Mouse (Mus musculus): ENCODE results near the gene Dctpp1. TPM values are rescaled to one million over a fixed set of nuclear protein-coding genes. Genes with fewer than 3 reads are reported as not detected.
A peak's percentile ranks its signal among the peaks of the same experiment; 100 is the strongest.

Gene Dctpp1
- polyA plus RNA-seq, 1 experiment = 62.1 TPM

DNA sequence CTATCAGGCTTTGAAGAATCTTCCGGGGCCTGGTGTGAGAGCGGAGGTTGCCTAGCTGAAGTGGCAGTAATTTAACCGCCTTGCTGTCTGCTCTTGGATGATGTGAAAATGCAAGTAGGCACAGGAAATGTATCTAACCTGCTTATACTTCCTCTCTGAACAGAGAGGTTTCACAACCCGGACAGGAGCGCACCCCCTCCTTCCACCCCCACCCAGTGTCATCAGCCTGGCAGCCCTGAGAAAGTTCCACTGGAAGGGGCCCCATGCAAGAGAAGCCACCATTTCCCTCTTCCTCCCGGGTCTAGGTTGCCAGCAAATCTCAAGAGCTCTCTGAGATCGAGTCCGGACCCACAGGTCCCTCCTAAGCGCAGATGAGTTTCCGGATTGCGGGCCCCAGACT lies 35.6 kb upstream of the Dctpp1 start, which contains the start of gene Itgal:
TSS of gene Itgal (plus strand) at position 163 of the 400 bp plus-strand sequence.
- Histone ChIP-seq H3K4me3 (ENCODE audit: low read depth, low read length) (peak within 1 kb of the TSS; percentile 57), H3K4me1 (ENCODE audit: control insufficient read depth, insufficient read depth, insufficient read length, low read length) (no peaks in the 10 kb centered on the region), H3K27ac (ENCODE audit: insufficient read depth, low read depth, low read length) (peak within 1 kb of the TSS; percentile 35; the same call in 1 of the 2 replicates), H3K27me3 (ENCODE audit: control insufficient read depth, insufficient read depth, low read length) (no peaks in the 10 kb centered on the region), H3K36me3 (ENCODE audit: control insufficient read depth, insufficient read depth, low read length) (no peaks in the 10 kb centered on the region)
- 79% methylated on average over 11 of the region's 11 CpGs for WGBS
- TF ChIP-seq CTCF (IDR thresholded peaks at IDR 0.05; ENCODE audit: extremely low read depth, insufficient read length, insufficient replicate concordance, low read depth, low read length) (no peak), POLR2A (IDR thresholded peaks at IDR 0.05; ENCODE audit: low read depth, low read length) (no peak)

DNA sequence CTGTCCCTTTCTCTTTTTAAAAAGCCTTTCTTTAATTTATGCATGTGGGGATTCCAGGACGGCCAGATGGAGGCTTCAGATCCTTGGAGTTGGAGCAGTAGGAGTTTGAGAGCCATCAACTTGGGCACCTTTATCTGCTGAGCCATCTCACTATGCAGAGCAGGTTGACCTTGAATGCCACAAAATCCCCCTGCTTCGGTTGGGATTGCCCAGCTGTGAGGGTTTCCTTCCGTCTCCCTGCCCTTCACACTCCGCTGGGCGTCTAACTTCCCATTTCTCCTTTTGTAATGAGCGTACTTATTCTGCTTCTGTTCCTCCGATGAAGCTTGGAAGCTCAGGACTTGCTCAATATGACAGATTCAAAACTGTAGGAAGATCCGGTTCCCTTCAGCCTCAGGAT lies 29.6 kb upstream of the Dctpp1 start:
- TF ChIP-seq POLR2A (IDR thresholded peaks at IDR 0.05; ENCODE audit: low read depth, low read length) (no peak), CTCF (IDR thresholded peaks at IDR 0.05; ENCODE audit: extremely low read depth, insufficient read length, insufficient replicate concordance, low read depth, low read length) (no peak)
- WGBS = 74% methylated on average over 8 of the region's 8 CpGs

GRCm38 (mm10) chr7:127289306-127289705 lies 28.8 kb upstream of the Dctpp1 start:
- WGBS = 70% methylated on average over 2 of the region's 2 CpGs
- Histone ChIP-seq H3K27ac (ENCODE audit: insufficient read depth, low read depth, low read length) (no peak overlapping the region), H3K27me3 (ENCODE audit: control insufficient read depth, insufficient read depth, low read length) (no peaks in the 10 kb centered on the region), H3K36me3 (ENCODE audit: control insufficient read depth, insufficient read depth, low read length) (no peaks in the 10 kb centered on the region), H3K4me1 (ENCODE audit: control insufficient read depth, insufficient read depth, insufficient read length, low read length) (peaks cover 7% of the 10 kb centered on the region; the same call in 1 of the 2 replicates), H3K4me3 (ENCODE audit: low read depth, low read length) (no peak overlapping the region)
- no peak for TF ChIP-seq POLR2A (IDR thresholded peaks at IDR 0.05; ENCODE audit: low read depth, low read length)
- no peak for TF ChIP-seq CTCF (IDR thresholded peaks at IDR 0.05; ENCODE audit: extremely low read depth, insufficient read length, insufficient replicate concordance, low read depth, low read length)

More for the DNA sequence above, 29.6 kb upstream of the Dctpp1 start:
- no peak overlapping the region for H3K4me3 ChIP-seq (ENCODE audit: low read depth, low read length)
- peaks cover 7% of the 10 kb centered on the region; the same call in 1 of the 2 replicates for H3K4me1 ChIP-seq (ENCODE audit: control insufficient read depth, insufficient read depth, insufficient read length, low read length)
- H3K36me3 ChIP-seq (ENCODE audit: control insufficient read depth, insufficient read depth, low read length) = no peaks in the 10 kb centered on the region
- H3K27me3 ChIP-seq (ENCODE audit: control insufficient read depth, insufficient read depth, low read length) = no peaks in the 10 kb centered on the region
- H3K27ac ChIP-seq (ENCODE audit: insufficient read depth, low read depth, low read length) = no peak overlapping the region

GRCm38 (mm10) chr7:127287940-127288339 lies 27.4 kb upstream of the Dctpp1 start:
- no peaks in the 10 kb centered on the region for H3K36me3 ChIP-seq (ENCODE audit: control insufficient read depth, insufficient read depth, low read length)
- peaks cover 10% of the 10 kb centered on the region for H3K4me1 ChIP-seq (ENCODE audit: control insufficient read depth, insufficient read depth, insufficient read length, low read length)
- H3K4me3 ChIP-seq (ENCODE audit: low read depth, low read length) = no peak overlapping the region
- no peaks in the 10 kb centered on the region for H3K27me3 ChIP-seq (ENCODE audit: control insufficient read depth, insufficient read depth, low read length)
- WGBS = 77% methylated on average over 1 of the region's 1 CpGs
- TF ChIP-seq POLR2A (IDR thresholded peaks at IDR 0.05; ENCODE audit: low read depth, low read length) (no peak), CTCF (IDR thresholded peaks at IDR 0.05; ENCODE audit: extremely low read depth, insufficient read length, insufficient replicate concordance, low read depth, low read length) (no peak)
- H3K27ac ChIP-seq (ENCODE audit: insufficient read depth, low read depth, low read length) = peak overlapping the region; percentile 75

DNA sequence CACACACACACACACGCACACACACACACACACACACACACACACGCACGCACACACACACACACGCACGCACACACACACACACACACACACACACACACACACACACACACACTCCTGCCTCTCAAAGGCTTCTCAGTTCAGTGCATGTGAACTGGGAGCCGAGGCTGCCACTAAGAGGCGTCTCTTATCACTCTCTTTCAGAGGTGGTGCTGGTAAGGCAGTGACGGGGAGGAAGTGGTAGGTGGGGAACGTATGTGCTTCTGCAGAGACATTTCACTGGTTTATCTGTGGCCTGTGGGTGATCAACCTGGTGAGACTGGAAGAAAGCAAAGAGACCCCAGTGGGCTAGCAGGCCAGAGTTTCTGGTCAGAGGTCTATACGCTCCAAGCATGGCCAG lies 24.6 kb upstream of the Dctpp1 start:
- TF ChIP-seq CTCF (IDR thresholded peaks at IDR 0.05; ENCODE audit: extremely low read depth, insufficient read length, insufficient replicate concordance, low read depth, low read length) = no peak
- TF ChIP-seq POLR2A (IDR thresholded peaks at IDR 0.05; ENCODE audit: low read depth, low read length) = no peak
- Histone ChIP-seq H3K27me3 (ENCODE audit: control insufficient read depth, insufficient read depth, low read length) (no peaks in the 10 kb centered on the region), H3K36me3 (ENCODE audit: control insufficient read depth, insufficient read depth, low read length) (no peaks in the 10 kb centered on the region), H3K4me1 (ENCODE audit: control insufficient read depth, insufficient read depth, insufficient read length, low read length) (peaks cover 10% of the 10 kb centered on the region), H3K27ac (ENCODE audit: insufficient read depth, low read depth, low read length) (no peak overlapping the region), H3K4me3 (ENCODE audit: low read depth, low read length) (no peak overlapping the region)
- 73% methylated on average over 8 of the region's 10 CpGs for WGBS

DNA sequence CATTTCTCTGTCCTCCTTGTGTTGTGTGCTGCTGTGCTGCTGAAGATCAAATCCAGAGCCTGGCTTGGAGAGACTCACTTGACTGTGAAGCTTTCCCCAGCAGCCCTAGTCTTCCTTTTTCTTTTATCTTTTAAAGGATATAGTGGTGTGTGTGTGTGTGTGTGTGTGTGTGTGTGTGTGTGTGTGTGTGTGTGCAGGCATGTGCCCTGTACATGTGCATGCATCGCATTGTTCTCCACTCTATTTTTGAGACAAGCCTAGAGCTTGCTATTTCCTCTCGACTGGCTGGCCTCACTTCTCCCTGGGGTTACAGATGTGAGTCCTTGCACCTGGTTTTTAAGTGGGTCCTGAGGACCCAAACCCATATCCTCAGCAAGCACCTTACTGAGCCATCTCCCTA lies 21.7 kb upstream of the Dctpp1 start:
- peaks cover 19% of the 10 kb centered on the region for H3K4me1 ChIP-seq (ENCODE audit: control insufficient read depth, insufficient read depth, insufficient read length, low read length)
- H3K27me3 ChIP-seq (ENCODE audit: control insufficient read depth, insufficient read depth, low read length) = no peaks in the 10 kb centered on the region
- H3K36me3 ChIP-seq (ENCODE audit: control insufficient read depth, insufficient read depth, low read length) = no peaks in the 10 kb centered on the region
- no peak overlapping the region for H3K4me3 ChIP-seq (ENCODE audit: low read depth, low read length)
- WGBS = 65% methylated on average over 2 of the region's 2 CpGs
- no peak overlapping the region for H3K27ac ChIP-seq (ENCODE audit: insufficient read depth, low read depth, low read length)
- TF ChIP-seq POLR2A (IDR thresholded peaks at IDR 0.05; ENCODE audit: low read depth, low read length) (no peak), CTCF (IDR thresholded peaks at IDR 0.05; ENCODE audit: extremely low read depth, insufficient read length, insufficient replicate concordance, low read depth, low read length) (no peak)

DNA sequence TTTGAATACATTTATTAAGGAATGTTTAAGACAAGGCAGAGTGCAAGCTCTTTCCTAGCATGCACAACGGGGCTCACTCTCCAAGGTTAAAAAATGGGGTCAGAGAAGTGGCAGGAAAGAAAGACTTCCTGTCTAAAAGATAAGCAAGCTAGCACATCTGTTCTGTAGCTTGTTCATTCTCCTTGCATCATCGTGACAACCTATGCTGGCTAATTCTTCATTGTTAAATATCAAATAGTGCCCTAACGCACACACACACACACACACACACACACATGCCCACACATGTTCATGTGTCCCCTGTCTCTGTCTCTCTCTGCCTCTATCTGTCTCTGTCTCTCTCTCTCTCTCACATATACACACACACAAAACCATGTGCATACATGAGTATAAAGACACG lies 20.6 kb upstream of the Dctpp1 start:
- TF ChIP-seq POLR2A (IDR thresholded peaks at IDR 0.05; ENCODE audit: low read depth, low read length) (no peak), CTCF (IDR thresholded peaks at IDR 0.05; ENCODE audit: extremely low read depth, insufficient read length, insufficient replicate concordance, low read depth, low read length) (no peak)
- no peak overlapping the region for H3K27ac ChIP-seq (ENCODE audit: insufficient read depth, low read depth, low read length)
- WGBS = 63% methylated on average over 4 of the region's 4 CpGs
- H3K4me1 ChIP-seq (ENCODE audit: control insufficient read depth, insufficient read depth, insufficient read length, low read length) = peaks cover 23% of the 10 kb centered on the region
- no peak overlapping the region for H3K4me3 ChIP-seq (ENCODE audit: low read depth, low read length)
- no peaks in the 10 kb centered on the region for H3K36me3 ChIP-seq (ENCODE audit: control insufficient read depth, insufficient read depth, low read length)
- no peaks in the 10 kb centered on the region for H3K27me3 ChIP-seq (ENCODE audit: control insufficient read depth, insufficient read depth, low read length)
